Mouse (Mus musculus): ENCODE results near the gene Cers3. TPM values are rescaled to one million over a fixed set of nuclear protein-coding genes. Genes with fewer than 3 reads are reported as not detected.

The Cers3 gene
- polyA plus RNA-seq (2014; fragmentation: Nextera tagmentation; extraction: Ambion mirVana): 0.51 and 0.66 TPM in 2 replicates

- Histone ChIP-seq H3K9ac (ENCODE audit: low read length) (no peak within 1 kb of the TSS), H3K9me3 (ENCODE audit: control insufficient read depth, low read length) (no peaks in the 10 kb centered on the region), H3K4me2 (no peak within 1 kb of the TSS), H3K4me3 (ENCODE audit: low read depth, low read length) (no peak within 1 kb of the TSS), H3K4me1 (ENCODE audit: control insufficient read depth, insufficient read depth, low read length) (no peaks in the 10 kb centered on the region), H3K36me3 (ENCODE audit: control insufficient read depth, insufficient read depth, low read length) (no peaks in the 10 kb centered on the region), H3K27me3 (ENCODE audit: control insufficient read depth, insufficient read depth, low read length) (no peaks in the 10 kb centered on the region), H3K27ac (ENCODE audit: low read depth, low read length) (no peak within 1 kb of the TSS)
- ATAC-seq (ENCODE audit: low FRiP score) (no peak), DNase-seq (ENCODE audit: low spot score, missing footprints) (no peak)
- 79% methylated on average over 9 of the region's 9 CpGs for WGBS
Observed at GRCm38 (mm10) chr7:66743377-66743781, at the start of gene Cers3. Cers3 (plus strand) TSS chr7:66743504.

- no peaks in the 10 kb centered on the region for H3K27me3 ChIP-seq (ENCODE audit: control insufficient read depth, insufficient read depth, low read length)
- H3K9ac ChIP-seq (ENCODE audit: low read length): no peak overlapping the region
- H3K4me3 ChIP-seq (ENCODE audit: low read depth, low read length): no peak overlapping the region
- H3K4me1 ChIP-seq (ENCODE audit: control insufficient read depth, insufficient read depth, low read length): peaks cover 3% of the 10 kb centered on the region; the same call in 1 of the 2 replicates
- WGBS: 70% methylated on average over 7 of the region's 7 CpGs
- H3K9me3 ChIP-seq (ENCODE audit: control insufficient read depth, low read length): no peaks in the 10 kb centered on the region
- H3K27ac ChIP-seq (ENCODE audit: low read depth, low read length): no peak overlapping the region
- no peaks in the 10 kb centered on the region for H3K36me3 ChIP-seq (ENCODE audit: control insufficient read depth, insufficient read depth, low read length)
- no peak for ATAC-seq (ENCODE audit: low FRiP score)
- no peak for DNase-seq (ENCODE audit: low spot score, missing footprints)
- no peak overlapping the region for H3K4me2 ChIP-seq
Observed at GRCm38 (mm10) chr7:66694467-66694866, 48.8 kb upstream of the Cers3 start.

DNA sequence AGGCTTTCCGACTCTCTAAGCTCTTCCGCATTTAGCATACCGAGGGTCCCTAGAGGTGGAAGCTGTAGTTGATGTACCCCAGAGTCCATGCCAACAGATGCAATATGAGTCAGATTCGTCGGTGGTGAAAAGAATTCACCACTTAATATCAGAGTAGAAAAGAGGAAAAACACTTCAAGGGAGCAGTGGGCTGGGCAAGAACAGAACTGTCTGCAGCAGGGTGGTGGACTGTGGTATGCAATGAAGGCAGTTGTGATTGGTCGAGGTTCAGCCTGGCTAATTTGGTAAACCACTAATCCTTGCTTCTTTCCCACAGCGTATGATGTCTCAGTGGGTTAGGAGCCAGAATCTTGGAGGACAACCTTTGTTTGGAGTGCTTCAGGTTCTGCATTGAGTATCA, 40.6 kb upstream of the Cers3 start:
- Histone ChIP-seq H3K36me3 (ENCODE audit: control insufficient read depth, insufficient read depth, low read length) (no peaks in the 10 kb centered on the region), H3K4me3 (ENCODE audit: low read depth, low read length) (no peak overlapping the region)
- ATAC-seq (ENCODE audit: low FRiP score): no peak

GRCm38 (mm10) chr7:66704631-66705030, 38.7 kb upstream of the Cers3 start:
- H3K9me3 ChIP-seq (ENCODE audit: control insufficient read depth, low read length): no peaks in the 10 kb centered on the region
- H3K9ac ChIP-seq (ENCODE audit: low read length): no peak overlapping the region
- no peaks in the 10 kb centered on the region for H3K4me1 ChIP-seq (ENCODE audit: control insufficient read depth, insufficient read depth, low read length)
- H3K27me3 ChIP-seq (ENCODE audit: control insufficient read depth, insufficient read depth, low read length): no peaks in the 10 kb centered on the region
- 93% methylated on average over 3 of the region's 3 CpGs for WGBS
- no peak overlapping the region for H3K4me2 ChIP-seq
- H3K27ac ChIP-seq (ENCODE audit: low read depth, low read length): no peak overlapping the region
- no peak for DNase-seq (ENCODE audit: low spot score, missing footprints)
- no peak for ATAC-seq (ENCODE audit: low FRiP score)
- no peak overlapping the region for H3K4me3 ChIP-seq (ENCODE audit: low read depth, low read length)
- no peaks in the 10 kb centered on the region for H3K36me3 ChIP-seq (ENCODE audit: control insufficient read depth, insufficient read depth, low read length)

More for the DNA sequence above, 40.6 kb upstream of the Cers3 start:
- Histone ChIP-seq H3K4me1 (ENCODE audit: control insufficient read depth, insufficient read depth, low read length) (no peaks in the 10 kb centered on the region), H3K27me3 (ENCODE audit: control insufficient read depth, insufficient read depth, low read length) (no peaks in the 10 kb centered on the region), H3K9me3 (ENCODE audit: control insufficient read depth, low read length) (no peaks in the 10 kb centered on the region), H3K9ac (ENCODE audit: low read length) (no peak overlapping the region), H3K4me2 (no peak overlapping the region), H3K27ac (ENCODE audit: low read depth, low read length) (no peak overlapping the region)
- 89% methylated on average over 7 of the region's 7 CpGs for WGBS
- DNase-seq (ENCODE audit: low spot score, missing footprints): no peak

DNA sequence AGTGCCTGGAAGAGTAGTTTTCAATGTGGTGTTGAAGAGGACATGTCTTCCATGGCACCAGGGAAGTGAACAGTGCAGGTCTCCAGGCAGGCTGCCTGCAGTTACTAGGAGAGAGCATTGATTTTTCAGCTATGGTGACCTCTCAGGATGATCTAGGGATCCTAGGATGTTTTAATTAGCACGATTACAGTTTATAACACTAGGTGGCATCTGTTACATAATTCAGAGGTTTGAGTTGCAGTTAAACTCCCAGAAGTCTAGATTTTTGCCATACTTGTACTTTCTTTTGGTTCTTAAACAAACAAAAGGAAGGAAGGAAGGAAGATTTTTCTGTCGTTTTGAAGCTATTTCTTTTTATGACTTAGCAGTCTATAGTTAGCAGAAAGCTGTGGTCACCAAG, 32.1 kb upstream of the Cers3 start:
- Histone ChIP-seq H3K4me3 (ENCODE audit: low read depth, low read length) (no peak overlapping the region), H3K27ac (ENCODE audit: low read depth, low read length) (no peak overlapping the region), H3K9ac (ENCODE audit: low read length) (no peak overlapping the region), H3K4me2 (no peak overlapping the region), H3K9me3 (ENCODE audit: control insufficient read depth, low read length) (no peaks in the 10 kb centered on the region), H3K4me1 (ENCODE audit: control insufficient read depth, insufficient read depth, low read length) (no peaks in the 10 kb centered on the region), H3K36me3 (ENCODE audit: control insufficient read depth, insufficient read depth, low read length) (no peaks in the 10 kb centered on the region), H3K27me3 (ENCODE audit: control insufficient read depth, insufficient read depth, low read length) (no peaks in the 10 kb centered on the region)
- 65% methylated on average over 2 of the region's 2 CpGs for WGBS
- DNase-seq (ENCODE audit: low spot score, missing footprints) (no peak), ATAC-seq (ENCODE audit: low FRiP score) (no peak)

- Histone ChIP-seq H3K9me3 (ENCODE audit: control insufficient read depth, low read length) (no peaks in the 10 kb centered on the region), H3K4me2 (no peak overlapping the region), H3K27me3 (ENCODE audit: control insufficient read depth, insufficient read depth, low read length) (no peaks in the 10 kb centered on the region), H3K9ac (ENCODE audit: low read length) (no peak overlapping the region), H3K27ac (ENCODE audit: low read depth, low read length) (no peak overlapping the region), H3K36me3 (ENCODE audit: control insufficient read depth, insufficient read depth, low read length) (no peaks in the 10 kb centered on the region), H3K4me1 (ENCODE audit: control insufficient read depth, insufficient read depth, low read length) (no peaks in the 10 kb centered on the region), H3K4me3 (ENCODE audit: low read depth, low read length) (no peak overlapping the region)
- DNase-seq (ENCODE audit: low spot score, missing footprints) (no peak), ATAC-seq (ENCODE audit: low FRiP score) (no peak)
- 89% methylated on average over 4 of the region's 4 CpGs for WGBS
Observed at GRCm38 (mm10) chr7:66724514-66724913, 18.8 kb upstream of the Cers3 start.

GRCm38 (mm10) chr7:66724954-66725353, 18.4 kb upstream of the Cers3 start:
- H3K36me3 ChIP-seq (ENCODE audit: control insufficient read depth, insufficient read depth, low read length): no peaks in the 10 kb centered on the region
- no peaks in the 10 kb centered on the region for H3K4me1 ChIP-seq (ENCODE audit: control insufficient read depth, insufficient read depth, low read length)
- H3K27ac ChIP-seq (ENCODE audit: low read depth, low read length): no peak overlapping the region
- no peaks in the 10 kb centered on the region for H3K9me3 ChIP-seq (ENCODE audit: control insufficient read depth, low read length)
- DNase-seq (ENCODE audit: low spot score, missing footprints): no peak
- no peak overlapping the region for H3K9ac ChIP-seq (ENCODE audit: low read length)
- H3K4me3 ChIP-seq (ENCODE audit: low read depth, low read length): no peak overlapping the region
- no peak overlapping the region for H3K4me2 ChIP-seq
- 92% methylated on average over 6 of the region's 6 CpGs for WGBS
- no peak for ATAC-seq (ENCODE audit: low FRiP score)
- no peaks in the 10 kb centered on the region for H3K27me3 ChIP-seq (ENCODE audit: control insufficient read depth, insufficient read depth, low read length)

- Histone ChIP-seq H3K9ac (ENCODE audit: low read length) (no peak overlapping the region), H3K4me3 (ENCODE audit: low read depth, low read length) (no peak overlapping the region), H3K9me3 (ENCODE audit: control insufficient read depth, low read length) (no peaks in the 10 kb centered on the region), H3K4me1 (ENCODE audit: control insufficient read depth, insufficient read depth, low read length) (no peaks in the 10 kb centered on the region), H3K27me3 (ENCODE audit: control insufficient read depth, insufficient read depth, low read length) (no peaks in the 10 kb centered on the region), H3K4me2 (no peak overlapping the region), H3K36me3 (ENCODE audit: control insufficient read depth, insufficient read depth, low read length) (no peaks in the 10 kb centered on the region), H3K27ac (ENCODE audit: low read depth, low read length) (no peak overlapping the region)
- DNase-seq (ENCODE audit: low spot score, missing footprints): no peak
- 90% methylated on average over 6 of the region's 6 CpGs for WGBS
- ATAC-seq (ENCODE audit: low FRiP score): no peak
Observed at GRCm38 (mm10) chr7:66728072-66728471, 15.2 kb upstream of the Cers3 start.

DNA sequence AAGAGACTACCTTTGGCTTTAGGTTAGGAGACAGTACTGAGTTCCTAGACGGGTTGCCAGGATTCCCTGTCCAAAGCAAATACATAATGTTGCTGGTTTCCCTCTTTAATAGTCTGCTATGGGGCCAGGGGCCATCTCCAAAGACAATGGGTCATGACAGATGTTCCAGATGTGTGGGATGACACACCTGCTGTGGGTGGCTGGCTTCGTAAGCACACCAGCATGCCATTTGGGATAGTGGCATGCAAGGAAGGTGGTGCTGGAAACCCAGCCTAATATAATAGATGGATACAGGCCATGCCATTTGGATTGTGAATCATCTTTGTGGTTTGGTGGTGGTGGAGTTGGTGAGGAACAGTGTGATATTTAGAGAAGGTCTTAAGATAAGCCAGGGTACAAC, 14.1 kb upstream of the Cers3 start:
- no peak for DNase-seq (ENCODE audit: low spot score, missing footprints)
- Histone ChIP-seq H3K4me2 (no peak overlapping the region), H3K27me3 (ENCODE audit: control insufficient read depth, insufficient read depth, low read length) (no peaks in the 10 kb centered on the region), H3K4me1 (ENCODE audit: control insufficient read depth, insufficient read depth, low read length) (no peaks in the 10 kb centered on the region), H3K27ac (ENCODE audit: low read depth, low read length) (no peak overlapping the region), H3K9ac (ENCODE audit: low read length) (no peak overlapping the region), H3K36me3 (ENCODE audit: control insufficient read depth, insufficient read depth, low read length) (no peaks in the 10 kb centered on the region), H3K4me3 (ENCODE audit: low read depth, low read length) (no peak overlapping the region), H3K9me3 (ENCODE audit: control insufficient read depth, low read length) (no peaks in the 10 kb centered on the region)
- ATAC-seq (ENCODE audit: low FRiP score): no peak
- WGBS: 81% methylated on average over 2 of the region's 2 CpGs

DNA sequence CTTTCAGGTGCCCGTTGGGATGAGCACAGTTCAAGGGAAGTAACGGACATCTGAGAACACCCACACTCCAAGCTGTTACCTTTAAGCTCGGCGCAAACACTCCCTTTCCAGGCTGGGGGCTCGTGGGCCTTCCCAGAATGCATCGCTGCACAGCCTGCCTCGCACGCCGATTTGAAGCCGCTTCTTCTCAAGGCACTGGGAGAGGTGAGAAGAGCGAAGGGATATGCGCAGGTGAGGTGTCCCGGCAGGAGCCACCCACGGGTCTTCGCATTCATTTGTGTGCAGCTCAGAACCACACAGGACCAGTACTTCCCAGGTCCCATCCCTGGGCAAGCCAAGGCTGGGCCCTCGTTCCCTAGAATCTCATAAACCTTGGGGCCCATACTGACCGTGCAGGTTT, 9.9 kb upstream of the Cers3 start:
- H3K4me3 ChIP-seq (ENCODE audit: low read depth, low read length): no peak overlapping the region
- H3K27me3 ChIP-seq (ENCODE audit: control insufficient read depth, insufficient read depth, low read length): no peaks in the 10 kb centered on the region
- H3K27ac ChIP-seq (ENCODE audit: low read depth, low read length): no peak overlapping the region
- no peaks in the 10 kb centered on the region for H3K36me3 ChIP-seq (ENCODE audit: control insufficient read depth, insufficient read depth, low read length)
- ATAC-seq (ENCODE audit: low FRiP score): no peak
- DNase-seq (ENCODE audit: low spot score, missing footprints): no peak
- H3K9ac ChIP-seq (ENCODE audit: low read length): no peak overlapping the region
- H3K9me3 ChIP-seq (ENCODE audit: control insufficient read depth, low read length): no peaks in the 10 kb centered on the region
- H3K4me2 ChIP-seq: no peak overlapping the region
- H3K4me1 ChIP-seq (ENCODE audit: control insufficient read depth, insufficient read depth, low read length): no peaks in the 10 kb centered on the region
- WGBS: 92% methylated on average over 17 of the region's 17 CpGs
